Mouse (Mus musculus) ES-E14 (cell line): Measurements from ENCODE around the gene Sorcs3.

Source experiments
- CHD2 ChIP-seq: IDR thresholded peaks from 2 replicates; pipeline ENCODE4 v1.6.1; 2014; ENCODE audit warnings: mild to moderate bottlenecking, low read depth, low read length, inconsistent platforms
- HCFC1 ChIP-seq: IDR thresholded peaks from 2 replicates; pipeline ENCODE4 v1.6.1; 2012; ENCODE audit warnings: low read length, inconsistent platforms, borderline replicate concordance; ENCODE audit not compliant: insufficient read depth
- MAFK ChIP-seq: IDR thresholded peaks from 2 replicates; pipeline ENCODE4 v1.6.1; 2014; ENCODE audit warnings: mild to moderate bottlenecking, low read depth, low read length, inconsistent platforms; ENCODE audit not compliant: insufficient read depth
- ZC3H11A ChIP-seq: IDR thresholded peaks from 2 replicates; pipeline ENCODE4 v1.6.1; 2012; ENCODE audit warnings: low read depth, mild to moderate bottlenecking, inconsistent platforms, low read length, borderline replicate concordance
- ZNF384 ChIP-seq: IDR thresholded peaks from 2 replicates; pipeline ENCODE4 v1.6.1; 2012; ENCODE audit warnings: low read depth, low read length, inconsistent platforms

DNA sequence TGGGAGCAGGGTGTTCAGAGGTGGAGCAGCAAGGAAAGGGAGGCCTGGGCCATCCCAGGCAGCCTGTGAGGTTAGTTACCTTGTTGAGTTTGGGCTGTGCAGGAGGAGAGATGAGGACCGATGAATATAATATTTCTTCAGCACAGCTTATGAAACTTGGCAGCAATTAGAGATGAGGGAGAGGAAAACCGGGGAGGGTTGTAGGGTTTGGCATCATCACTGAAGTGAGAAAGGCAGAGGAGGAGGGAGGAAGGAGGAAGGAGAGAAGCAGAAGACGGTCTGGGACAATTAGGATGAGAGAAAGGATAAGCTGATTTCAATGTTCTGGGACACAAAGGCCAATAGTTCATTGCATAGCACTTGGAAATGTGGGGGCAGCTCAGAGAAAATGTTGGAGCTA lies 256.6 kb downstream of the Sorcs3 start:
- TF ChIP-seq HCFC1 (no peak), CHD2 (no peak), ZNF384 (no peak), MAFK (no peak), ZC3H11A (no peak)
